Mouse (Mus musculus): ENCODE results near the gene Tbkbp1.
"Not testable (repeated sequence)": the region's sequence is repeated elsewhere in the genome, so short reads cannot be mapped to it uniquely, and the experiment has no call there.

The Tbkbp1 gene

GRCm38 (mm10) chr11:97151343-97151801 is at the start of gene Tbkbp1:
Tbkbp1 (minus strand) TSS chr11:97151495.
- no peak for DNase-seq (ENCODE audit: low spot score)

- no peak for DNase-seq (ENCODE audit: low spot score)
Observed at GRCm38 (mm10) chr11:97199519-97199918, 48.2 kb upstream of the Tbkbp1 start.

GRCm38 (mm10) chr11:97198601-97199000 is 47.3 kb upstream of the Tbkbp1 start:
- DNase-seq (ENCODE audit: low spot score): peak; percentile 64

- no peak for DNase-seq (ENCODE audit: low spot score)
Observed at GRCm38 (mm10) chr11:97197021-97197420, 45.7 kb upstream of the Tbkbp1 start.

GRCm38 (mm10) chr11:97196541-97196940 is 45.2 kb upstream of the Tbkbp1 start:
- no peak for DNase-seq (ENCODE audit: low spot score)

GRCm38 (mm10) chr11:97192621-97192951 is 41.3 kb upstream of the Tbkbp1 start:
- DNase-seq (ENCODE audit: low spot score): no peak

- no peak for DNase-seq (ENCODE audit: low spot score)
Observed at GRCm38 (mm10) chr11:97191915-97192620, 40.8 kb upstream of the Tbkbp1 start.

GRCm38 (mm10) chr11:97190992-97191391 is 39.7 kb upstream of the Tbkbp1 start:
- DNase-seq (ENCODE audit: low spot score): no peak

- DNase-seq (ENCODE audit: low spot score): not testable (repeated sequence)
Observed at GRCm38 (mm10) chr11:97189645-97190044, 38.4 kb upstream of the Tbkbp1 start.

GRCm38 (mm10) chr11:97189231-97189630 is 37.9 kb upstream of the Tbkbp1 start:
- no peak for DNase-seq (ENCODE audit: low spot score)

- no peak for DNase-seq (ENCODE audit: low spot score)
Observed at GRCm38 (mm10) chr11:97188643-97188955, 37.3 kb upstream of the Tbkbp1 start.

GRCm38 (mm10) chr11:97187764-97188642 is 36.7 kb upstream of the Tbkbp1 start, which contains the start of gene Kpnb1:
Kpnb1 (minus strand) TSS chr11:97187881.
- DNase-seq (ENCODE audit: low spot score): peak; percentile 98

- peak; percentile 92 for DNase-seq (ENCODE audit: low spot score)
Observed at GRCm38 (mm10) chr11:97186947-97187763, 35.9 kb upstream of the Tbkbp1 start.

- no peak for DNase-seq (ENCODE audit: low spot score)
Observed at GRCm38 (mm10) chr11:97185704-97186614, 34.7 kb upstream of the Tbkbp1 start.

GRCm38 (mm10) chr11:97184875-97185274 is 33.6 kb upstream of the Tbkbp1 start:
- no peak for DNase-seq (ENCODE audit: low spot score)

- DNase-seq (ENCODE audit: low spot score): no peak
Observed at GRCm38 (mm10) chr11:97182446-97182845, 31.2 kb upstream of the Tbkbp1 start.

- DNase-seq (ENCODE audit: low spot score): no peak
Observed at GRCm38 (mm10) chr11:97181061-97181460, 29.8 kb upstream of the Tbkbp1 start.

- no peak for DNase-seq (ENCODE audit: low spot score)
Observed at GRCm38 (mm10) chr11:97178198-97178597, 26.9 kb upstream of the Tbkbp1 start.

- DNase-seq (ENCODE audit: low spot score): peak; percentile 38
Observed at GRCm38 (mm10) chr11:97176851-97177250, 25.6 kb upstream of the Tbkbp1 start.

- no peak for DNase-seq (ENCODE audit: low spot score)
Observed at GRCm38 (mm10) chr11:97175499-97175898, 24.2 kb upstream of the Tbkbp1 start.

- no peak for DNase-seq (ENCODE audit: low spot score)
Observed at GRCm38 (mm10) chr11:97160341-97160740, 9.0 kb upstream of the Tbkbp1 start.

Data from c-Kit-positive CD71-positive TER-119-positive erythroid progenitor cells, embryonic 14.5 days (primary cell).